Mouse (Mus musculus) lung, adult 18-20 months (tissue): ENCODE measurements around the gene Mpi.

Source experiments
- DNase-seq, 2 experiments: peaks; one replicate each; pipeline ENCODE4 v3.0.0; 2022; ENCODE audit warnings: mixed read lengths in 2 of 2

The Mpi gene

GRCm38 (mm10) chr9:57522114-57522860, 30.3 kb downstream of the Mpi start:
- DNase-seq = no peak

- DNase-seq = peak; percentile 93 to 94
Measured at GRCm38 (mm10) chr9:57521056-57521911, 31.3 kb downstream of the Mpi start, which contains the start of gene Cox5a. TSS of gene Cox5a (plus strand) at chr9:57521274.

GRCm38 (mm10) chr9:57520375-57521055, 32.0 kb downstream of the Mpi start:
- DNase-seq = no peak

GRCm38 (mm10) chr9:57517113-57517512, 35.5 kb downstream of the Mpi start:
- peak; percentile 30 to 33 for DNase-seq

GRCm38 (mm10) chr9:57510577-57510976, 42.0 kb downstream of the Mpi start:
- DNase-seq = no peak

GRCm38 (mm10) chr9:57505700-57506099, 46.9 kb downstream of the Mpi start:
- DNase-seq = peak in 1 of 2 experiments; percentile 24

- no peak for DNase-seq
Measured at GRCm38 (mm10) chr9:57504891-57505290, 47.7 kb downstream of the Mpi start.

- DNase-seq = peak; percentile 53
Measured at GRCm38 (mm10) chr9:57504381-57504700, 48.2 kb downstream of the Mpi start.

- DNase-seq = peak; percentile 48 to 55
Measured at GRCm38 (mm10) chr9:57503622-57504380, 48.8 kb downstream of the Mpi start, which contains the start of gene Rpp25. TSS of gene Rpp25 (plus strand) at chr9:57504026.

GRCm38 (mm10) chr9:57502911-57503621, 49.5 kb downstream of the Mpi start:
- peak in 1 of 2 experiments; percentile 12 for DNase-seq

- no peak for DNase-seq
Measured at GRCm38 (mm10) chr9:57501861-57502260, 50.7 kb downstream of the Mpi start.

GRCm38 (mm10) chr9:57501452-57501851, 51.1 kb downstream of the Mpi start:
- no peak for DNase-seq

GRCm38 (mm10) chr9:57498536-57498935, 54.0 kb downstream of the Mpi start:
- DNase-seq = no peak

- DNase-seq = no peak
Measured at GRCm38 (mm10) chr9:57497236-57497635, 55.3 kb downstream of the Mpi start.

GRCm38 (mm10) chr9:57494970-57495369, 57.6 kb downstream of the Mpi start:
- no peak for DNase-seq
